Mouse (Mus musculus) embryonic fibroblast, embryonic 13.5 days (primary cell): ENCODE results near the gene Fam124a. TPM values are rescaled to one million over a fixed set of nuclear protein-coding genes. Genes with fewer than 3 reads are reported as not detected.

Experiments
- H3K27ac ChIP-seq: 2 replicates; pipeline ENCODE4 v1.5.1; 2012; ENCODE audit warnings: low read length, control low read depth, inconsistent platforms; ENCODE audit not compliant: insufficient read depth
- H3K4me1 ChIP-seq: 2 replicates; pipeline ENCODE4 v1.6.1; 2011; ENCODE audit warnings: low read length; ENCODE audit not compliant: control insufficient read depth, insufficient read depth
- H3K4me3 ChIP-seq: 2 replicates; pipeline ENCODE4 v1.5.1; 2011; ENCODE audit warnings: mild to moderate bottlenecking, control low read depth, low read length; ENCODE audit not compliant: insufficient read depth
- CTCF ChIP-seq: IDR thresholded peaks from 2 replicates; pipeline ENCODE4 v1.5.1; 2011; ENCODE audit warnings: mild to moderate bottlenecking, control low read depth, low read length, moderate library complexity, borderline replicate concordance; ENCODE audit not compliant: insufficient read depth
- POLR2A ChIP-seq: IDR thresholded peaks from 2 replicates; pipeline ENCODE4 v1.6.1; 2011; ENCODE audit warnings: low read depth, mild to moderate bottlenecking, control low read depth, low read length, moderate library complexity
- polyA plus RNA-seq: library from polyadenylated mRNA; stranded (reverse); fragments of >200 nt; gene quantifications from 2 replicates; pipeline ENCODE4 v1.2.4, GENCODE M21; 2011; ENCODE audit warnings: low read depth; ENCODE audit not compliant: missing spikeins, insufficient read length

The Fam124a gene
- polyA plus RNA-seq, 1 experiment = 1.9 TPM

- Histone ChIP-seq H3K27ac (no peak overlapping the region), H3K4me1 (no peaks in the 10 kb centered on the region), H3K4me3 (no peak overlapping the region)
- no peak for TF ChIP-seq CTCF
- no peak for TF ChIP-seq POLR2A
Observed at GRCm38 (mm10) chr14:62650376-62650775, 94.8 kb downstream of the Fam124a start.

GRCm38 (mm10) chr14:62651771-62652170 is 96.2 kb downstream of the Fam124a start:
- TF ChIP-seq POLR2A (no peak), CTCF (no peak)
- no peaks in the 10 kb centered on the region for H3K4me1 ChIP-seq
- no peak overlapping the region for H3K27ac ChIP-seq
- no peak overlapping the region for H3K4me3 ChIP-seq

DNA sequence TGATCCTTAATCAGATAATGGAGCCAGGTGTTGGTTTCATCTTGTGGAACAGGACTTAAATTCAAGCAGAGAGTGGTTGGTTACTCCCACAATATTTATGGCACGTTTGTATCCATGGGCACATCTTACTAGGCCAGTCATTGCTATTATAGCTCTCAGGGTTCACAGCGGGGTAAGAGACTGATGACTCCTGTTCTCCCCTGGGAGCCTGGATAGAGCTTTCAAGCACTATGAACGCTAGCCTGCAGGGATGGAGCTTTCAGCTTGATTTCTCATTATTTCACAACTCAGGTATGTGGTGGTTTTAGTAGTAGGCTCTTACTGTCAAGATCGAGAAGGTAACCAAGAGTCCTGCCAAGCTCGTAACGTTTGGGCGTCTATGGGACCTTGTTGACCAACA is 100.5 kb downstream of the Fam124a start:
- Histone ChIP-seq H3K4me1 (peaks cover 2% of the 10 kb centered on the region; the same call in 1 of the 2 replicates), H3K27ac (no peak overlapping the region), H3K4me3 (no peak overlapping the region)
- TF ChIP-seq POLR2A = no peak
- TF ChIP-seq CTCF = no peak

- TF ChIP-seq CTCF (no peak), POLR2A (no peak)
- Histone ChIP-seq H3K27ac (no peak overlapping the region), H3K4me1 (peaks cover 2% of the 10 kb centered on the region; the same call in 1 of the 2 replicates), H3K4me3 (no peak overlapping the region)
Observed at GRCm38 (mm10) chr14:62657469-62657868, 101.9 kb downstream of the Fam124a start.

Other genes starting within 250 kb of the Fam124a start
- gene Gucy1b2, start 99.4 kb upstream of the Fam124a start, polyA plus RNA-seq = not detected in 2 replicates
- not detected in 2 replicates for gene Gm4131, start 11.2 kb downstream of the Fam124a start, polyA plus RNA-seq
- gene Serpine3, start 107.9 kb downstream of the Fam124a start, polyA plus RNA-seq = not detected in 2 replicates
- 37.9 and 39.1 TPM in 2 replicates for gene Ints6, start 205.4 kb downstream of the Fam124a start, polyA plus RNA-seq